In the genomic region with DNA sequence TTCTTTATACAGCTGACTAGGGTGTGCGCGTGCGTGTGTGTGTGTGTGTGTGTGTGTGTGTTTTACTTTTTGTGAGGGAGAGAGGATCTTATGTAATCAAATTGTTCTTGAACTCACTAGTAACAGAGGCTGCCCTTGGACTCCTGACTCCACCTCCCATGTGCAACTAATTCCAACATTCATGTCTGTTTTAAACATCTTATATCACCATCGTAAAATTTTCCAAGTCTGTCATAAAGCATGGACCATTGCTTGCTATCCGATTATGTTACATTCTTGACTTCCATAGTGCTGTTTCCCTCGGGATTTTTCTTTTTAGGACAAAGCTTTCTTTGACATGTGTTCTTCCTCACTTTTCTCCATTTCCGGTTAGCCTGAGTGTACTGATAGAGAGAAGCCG, we compare ENCODE assay signal across 16 mouse cellular contexts.
"Had no signal": no experiment of that assay in that cellular context is flagged by ENCODE, and none has a peak within 500 bp of the region (broad histone marks: within the 10 kb centered on the region; RNA-seq: fewer than 3 reads in every experiment).

No protein-coding gene starts in this region.

- H3K27me3 ChIP-seq: limb, embryonic 12.5 days; liver, embryonic 13.5 days; lung, embryonic 15.5 days; megakaryocyte, embryonic 14.5 days; midbrain, embryonic 12.5 days; stomach, embryonic 15.5 days had no signal

- H3K9ac ChIP-seq: limb, embryonic 12.5 days; liver, embryonic 13.5 days; liver, postnatal 0 days; lung, embryonic 15.5 days; midbrain, embryonic 12.5 days; stomach, embryonic 15.5 days had no signal

- H3K4me1 ChIP-seq: limb, embryonic 12.5 days; liver, embryonic 13.5 days; lung, embryonic 15.5 days; midbrain, embryonic 12.5 days; stomach, embryonic 15.5 days had no signal

- H3K36me3 ChIP-seq: limb, embryonic 12.5 days; lung, embryonic 15.5 days; midbrain, embryonic 12.5 days; stomach, embryonic 15.5 days had no signal

- H3K9me3 ChIP-seq: limb, embryonic 12.5 days; liver, embryonic 13.5 days; lung, embryonic 15.5 days; megakaryocyte, embryonic 14.5 days; midbrain, embryonic 12.5 days; stomach, embryonic 15.5 days had no signal

- H3K4me3 ChIP-seq: limb, embryonic 12.5 days; liver, embryonic 13.5 days; lung, embryonic 15.5 days; megakaryocyte, embryonic 14.5 days; midbrain, embryonic 12.5 days; stomach, embryonic 15.5 days had no signal

- DNase-seq: kidney, postnatal 36 days; layer of hippocampus, adult 9-11 months; layer of hippocampus, postnatal 36 days; liver, embryonic 13.5 days; liver, postnatal 0 days; lung, postnatal 14 days; right cerebral cortex, postnatal 14 days; thymus, adult 2 months; thymus, postnatal 25 days had no signal

- H3K27ac ChIP-seq: limb, embryonic 12.5 days; liver, embryonic 13.5 days; lung, embryonic 15.5 days; macrophage; midbrain, embryonic 12.5 days; stomach, embryonic 15.5 days had no signal

- ATAC-seq: liver, postnatal 0 days; midbrain, embryonic 16.5 days had no signal

- H3K4me2 ChIP-seq: limb, embryonic 12.5 days; liver, embryonic 13.5 days; lung, embryonic 15.5 days; midbrain, embryonic 12.5 days; stomach, embryonic 15.5 days had no signal
